Mouse (Mus musculus) right cerebral cortex, adult 18-20 months (tissue): ENCODE measurements at regions not wholly inside any gene's neighbourhood (a gene's known extent, or its start where the extent isn't known, plus 50 kb on each side); places are given as distances from the start of the nearest gene placed in this dataset.

ENCODE experiments used
- DNase-seq: peaks from one replicate; pipeline ENCODE4 v3.0.0; 2022; ENCODE audit warnings: mixed read lengths

DNA sequence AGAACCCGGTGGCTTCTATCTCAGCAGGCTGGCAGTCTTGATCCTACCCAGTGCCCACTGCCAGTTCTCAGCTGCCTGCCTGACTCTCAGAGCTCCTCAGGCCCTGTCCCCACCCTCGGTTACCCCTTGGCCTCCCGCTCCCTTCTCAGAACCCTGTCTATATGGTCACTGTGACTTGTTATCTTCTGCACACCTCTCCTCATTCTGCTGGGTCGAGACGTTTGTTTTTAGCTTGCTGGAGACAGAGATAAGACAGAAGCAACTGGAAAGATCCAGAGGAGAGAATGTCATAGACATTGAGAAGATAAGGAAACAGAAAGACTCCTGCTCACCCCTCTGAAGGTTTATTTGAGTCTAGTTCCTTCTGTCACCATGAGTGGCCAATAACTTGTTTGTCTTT, 53.8 kb upstream of the Phc1 start:
- DNase-seq = no peak

DNA sequence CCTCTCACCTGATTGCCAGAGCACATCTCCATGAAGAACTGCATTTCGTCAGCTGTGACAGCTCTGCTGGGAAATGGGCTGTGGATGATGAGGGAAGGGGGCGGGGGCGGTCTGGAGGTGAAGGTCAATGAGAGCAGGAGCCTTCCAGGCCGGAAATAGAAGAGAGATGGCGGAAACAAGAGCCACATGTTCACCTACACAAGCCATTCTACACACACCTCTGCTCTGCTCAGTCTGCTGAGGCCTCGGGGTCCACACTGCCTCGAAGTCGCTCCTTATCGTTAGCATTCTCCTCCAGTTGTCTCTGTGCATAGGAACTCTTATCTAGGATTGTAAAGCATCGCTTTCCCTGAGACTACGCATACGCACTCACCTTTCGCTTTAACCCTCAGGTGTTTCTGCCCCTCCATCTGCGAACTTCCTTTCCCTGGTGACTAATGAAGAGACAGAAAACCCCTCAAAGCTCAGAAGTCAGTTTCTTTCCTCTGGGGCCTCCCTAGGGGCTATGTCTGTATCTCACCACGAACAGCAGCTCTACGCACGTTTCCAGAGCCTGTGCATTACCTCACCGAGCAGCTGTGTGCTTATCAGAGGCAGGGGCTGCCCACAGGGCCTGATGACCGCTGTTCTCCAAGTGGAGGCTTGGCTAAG, 53.0 kb upstream of the Phc1 start:
- DNase-seq = no peak

DNA sequence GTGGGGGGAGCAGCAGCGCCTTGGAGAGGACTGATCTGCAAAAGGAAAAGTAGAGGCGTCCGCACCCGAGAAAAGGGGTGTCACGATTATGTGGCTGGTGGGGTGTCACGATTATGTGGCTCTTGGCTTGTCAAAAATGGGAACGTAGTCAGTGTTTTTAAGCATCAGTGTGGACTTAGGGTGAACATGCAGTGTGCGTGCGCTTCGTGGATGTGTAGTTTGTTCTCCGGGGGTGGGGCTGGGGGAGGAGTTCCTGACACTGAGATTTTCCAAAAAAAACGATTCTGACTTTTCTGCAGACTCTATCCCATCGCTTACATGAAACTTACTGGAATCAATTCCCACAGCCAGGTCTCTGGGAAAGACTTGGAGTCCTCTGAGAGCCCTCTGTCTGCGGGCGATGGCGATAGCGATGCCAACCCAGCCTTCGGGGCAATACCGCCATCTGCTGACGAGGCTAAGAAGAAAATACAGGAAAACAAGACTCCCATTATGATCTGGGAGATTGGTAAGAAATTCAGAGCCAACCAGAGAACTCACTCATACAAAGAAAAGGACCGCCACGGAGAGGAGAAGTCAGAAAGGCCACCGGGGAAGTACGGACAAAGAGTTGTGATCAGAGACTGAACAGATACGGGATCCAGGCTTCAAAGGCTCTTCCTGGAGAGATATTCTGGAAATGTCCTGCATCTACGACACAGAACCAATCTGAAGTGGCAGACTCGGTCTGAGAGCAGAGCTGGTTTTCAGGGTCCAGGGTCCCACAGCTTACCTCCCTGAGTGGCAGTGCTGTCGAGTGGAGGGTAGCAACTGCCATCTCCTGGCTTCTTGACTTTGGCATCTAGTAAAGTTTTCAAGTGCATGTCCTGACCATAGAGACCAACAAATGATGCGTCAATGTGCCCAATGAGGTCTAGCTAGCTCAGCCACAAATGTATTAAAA, 51.6 kb upstream of the Phc1 start:
- DNase-seq = peak; percentile 75

DNA sequence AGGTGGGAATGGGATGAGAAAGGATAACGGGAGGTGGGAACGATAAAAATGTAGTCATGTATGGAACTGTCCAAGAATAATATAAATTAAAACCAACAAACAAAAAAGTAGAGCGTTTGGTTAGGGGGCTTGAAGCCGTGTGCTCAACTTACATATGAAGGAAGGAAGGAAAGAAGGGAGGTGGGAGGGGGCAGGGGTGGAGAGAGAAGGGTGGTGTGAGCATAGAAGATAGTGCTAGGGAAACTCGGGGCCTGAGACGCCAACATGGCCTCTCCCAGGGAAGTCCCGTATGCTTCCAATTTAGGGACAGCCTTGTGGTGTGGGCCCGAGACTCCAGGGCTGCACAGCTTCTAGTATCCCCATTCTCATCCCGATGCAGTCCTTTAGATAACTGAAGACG, 50.8 kb upstream of the Phc1 start:
- no peak for DNase-seq

DNA sequence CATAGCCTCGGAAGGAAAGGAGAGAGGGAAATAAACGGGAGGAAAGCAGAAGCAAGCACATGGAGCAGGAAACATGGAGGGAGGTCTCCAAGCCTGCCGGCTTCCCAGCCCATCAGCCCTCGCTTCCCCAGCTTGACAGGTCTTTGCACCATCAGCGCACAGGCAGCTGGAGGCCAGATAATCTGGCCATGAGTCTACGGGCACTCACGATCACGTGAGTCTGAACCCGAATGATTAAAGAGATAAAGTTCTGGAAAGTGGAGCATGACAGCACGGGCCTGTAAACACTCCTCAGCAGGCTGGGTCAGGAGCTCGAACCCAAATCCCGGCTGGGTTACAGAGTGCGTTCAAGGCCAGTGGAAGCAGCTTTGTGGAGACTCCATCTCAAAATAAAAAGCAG, 50.4 kb upstream of the Phc1 start:
- no peak for DNase-seq
